Mouse (Mus musculus): ENCODE results near the gene Ndufa8. TPM values are rescaled to one million over a fixed set of nuclear protein-coding genes. Genes with fewer than 3 reads are reported as not detected.

Gene Ndufa8
- 100 to 1,000 TPM; 487 to 501 TPM for total RNA-seq (2021)

- peak; percentile 100 for DNase-seq
These were observed at the start of gene Ndufa8, which contains the start of gene Morn5 for GRCm38 (mm10) chr2:36048748-36049566. Ndufa8 (minus strand) TSS chr2:36049406. Morn5 (plus strand) TSS chr2:36049458.

- no peak for DNase-seq
These were observed 48.8 kb upstream of the Ndufa8 start for GRCm38 (mm10) chr2:36098021-36098420.

- no peak for DNase-seq
These were observed 48.1 kb upstream of the Ndufa8 start for GRCm38 (mm10) chr2:36097129-36097815.

GRCm38 (mm10) chr2:36093914-36094475 is 44.8 kb upstream of the Ndufa8 start:
- DNase-seq = no peak

GRCm38 (mm10) chr2:36093301-36093700 is 44.1 kb upstream of the Ndufa8 start:
- DNase-seq = no peak

- no peak for DNase-seq
These were observed 43.5 kb upstream of the Ndufa8 start for GRCm38 (mm10) chr2:36092748-36093147.

- DNase-seq = peak; percentile 67
These were observed 41.9 kb upstream of the Ndufa8 start for GRCm38 (mm10) chr2:36090853-36091741.

- DNase-seq = no peak
These were observed 40.0 kb upstream of the Ndufa8 start for GRCm38 (mm10) chr2:36089190-36089589.

GRCm38 (mm10) chr2:36085041-36085440 is 35.8 kb upstream of the Ndufa8 start:
- no peak for DNase-seq

GRCm38 (mm10) chr2:36082802-36083580 is 33.8 kb upstream of the Ndufa8 start:
- no peak for DNase-seq

- no peak for DNase-seq
These were observed 32.2 kb upstream of the Ndufa8 start for GRCm38 (mm10) chr2:36081446-36081845.

- no peak for DNase-seq
These were observed 28.1 kb upstream of the Ndufa8 start for GRCm38 (mm10) chr2:36077160-36077761.

GRCm38 (mm10) chr2:36075210-36075609 is 26.0 kb upstream of the Ndufa8 start:
- no peak for DNase-seq

GRCm38 (mm10) chr2:36073781-36074180 is 24.6 kb upstream of the Ndufa8 start:
- DNase-seq = no peak

GRCm38 (mm10) chr2:36071660-36072305 is 22.6 kb upstream of the Ndufa8 start:
- DNase-seq = no peak

GRCm38 (mm10) chr2:36067132-36067531 is 17.9 kb upstream of the Ndufa8 start:
- DNase-seq = no peak

- DNase-seq = no peak
These were observed 12.2 kb upstream of the Ndufa8 start for GRCm38 (mm10) chr2:36061409-36061808.

GRCm38 (mm10) chr2:36056248-36056647 is 7.0 kb upstream of the Ndufa8 start:
- DNase-seq = no peak

GRCm38 (mm10) chr2:36053249-36053648 is 4.0 kb upstream of the Ndufa8 start:
- DNase-seq = no peak

GRCm38 (mm10) chr2:36049567-36049954 is 355 bp upstream of the Ndufa8 start:
- no peak for DNase-seq

GRCm38 (mm10) chr2:36048164-36048563 is 1.0 kb downstream of the Ndufa8 start:
- DNase-seq = no peak

Measured in heart, postnatal 4 days (tissue).